Mouse (Mus musculus): ENCODE measurements around the gene Sstr3.

DNA sequence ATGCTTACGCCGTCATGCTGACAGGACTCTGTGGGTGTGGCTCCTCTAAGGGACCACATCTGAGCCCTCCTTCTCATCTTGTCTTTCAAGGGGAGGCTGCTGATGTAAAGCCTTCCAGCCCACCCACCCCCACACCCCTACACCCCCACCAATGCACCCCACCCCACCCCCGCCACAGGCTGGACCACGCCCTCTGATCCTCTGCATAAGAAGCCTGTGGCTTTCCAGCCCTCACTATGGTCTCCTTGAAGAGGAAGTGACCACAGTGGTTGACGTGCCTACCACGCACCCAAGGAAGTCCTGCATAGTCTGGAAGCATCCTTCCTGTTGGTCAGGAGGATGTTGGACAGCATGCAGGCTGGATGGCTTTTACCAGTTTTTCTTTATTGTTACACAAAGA, 28.7 kb downstream of the Sstr3 start:
- TF ChIP-seq CTCF (IDR thresholded peaks at IDR 0.05; ENCODE audit: borderline replicate concordance, insufficient read depth, low read length) (no peak), POLR2A (IDR thresholded peaks at IDR 0.05; ENCODE audit: low read depth, low read length) (no peak)

Measured in embryonic fibroblast, embryonic 13.5 days (primary cell).